Mouse (Mus musculus): ENCODE measurements around the gene Dlgap4.

GRCm38 (mm10) chr2:156698168-156698567 is 84.7 kb downstream of the Dlgap4 start:
- TF ChIP-seq MAX (IDR thresholded peaks at IDR 0.05) (no peak), CTCF (IDR thresholded peaks at IDR 0.05; ENCODE audit: control insufficient read depth, insufficient read depth, insufficient read length) (no peak), MYOD1 (IDR thresholded peaks at IDR 0.05; ENCODE audit: control insufficient read depth, insufficient read length, low read depth) (no peak), USF1 (IDR thresholded peaks at IDR 0.05; ENCODE audit: low read depth) (no peak), CEBPB (IDR thresholded peaks at IDR 0.05; ENCODE audit: low read depth) (no peak), MYOG (IDR thresholded peaks at IDR 0.05; ENCODE audit: control insufficient read depth, extremely low read depth, insufficient read length) (no peak), FOSL1 (IDR thresholded peaks at IDR 0.05; ENCODE audit: insufficient read depth, low read length, poor library complexity, severe bottlenecking) (no peak)
